Mouse (Mus musculus) heart, postnatal 25 days (tissue): ENCODE data around the gene Taok3. TPM values are rescaled to one million over a fixed set of nuclear protein-coding genes. Genes with fewer than 3 reads are reported as not detected.

Experiments
- DNase-seq: peaks from one replicate; pipeline ENCODE4 v3.0.0; 2022; ENCODE audit warnings: low spot score
- intact Hi-C: fragments of 180-260 bp; cut with DNase I; formaldehyde crosslinking; loops from one replicate; pipeline ENCODE4 v1.15.1; 2025
- total RNA-seq, 2 experiments: library from RNA; stranded (reverse); gene quantifications; 2 replicates each; pipeline ENCODE4 v1.2.3; 2021

The Taok3 gene
- total RNA-seq, 2 experiments from 2014 or later = 7.6 to 7.9 TPM

DNA sequence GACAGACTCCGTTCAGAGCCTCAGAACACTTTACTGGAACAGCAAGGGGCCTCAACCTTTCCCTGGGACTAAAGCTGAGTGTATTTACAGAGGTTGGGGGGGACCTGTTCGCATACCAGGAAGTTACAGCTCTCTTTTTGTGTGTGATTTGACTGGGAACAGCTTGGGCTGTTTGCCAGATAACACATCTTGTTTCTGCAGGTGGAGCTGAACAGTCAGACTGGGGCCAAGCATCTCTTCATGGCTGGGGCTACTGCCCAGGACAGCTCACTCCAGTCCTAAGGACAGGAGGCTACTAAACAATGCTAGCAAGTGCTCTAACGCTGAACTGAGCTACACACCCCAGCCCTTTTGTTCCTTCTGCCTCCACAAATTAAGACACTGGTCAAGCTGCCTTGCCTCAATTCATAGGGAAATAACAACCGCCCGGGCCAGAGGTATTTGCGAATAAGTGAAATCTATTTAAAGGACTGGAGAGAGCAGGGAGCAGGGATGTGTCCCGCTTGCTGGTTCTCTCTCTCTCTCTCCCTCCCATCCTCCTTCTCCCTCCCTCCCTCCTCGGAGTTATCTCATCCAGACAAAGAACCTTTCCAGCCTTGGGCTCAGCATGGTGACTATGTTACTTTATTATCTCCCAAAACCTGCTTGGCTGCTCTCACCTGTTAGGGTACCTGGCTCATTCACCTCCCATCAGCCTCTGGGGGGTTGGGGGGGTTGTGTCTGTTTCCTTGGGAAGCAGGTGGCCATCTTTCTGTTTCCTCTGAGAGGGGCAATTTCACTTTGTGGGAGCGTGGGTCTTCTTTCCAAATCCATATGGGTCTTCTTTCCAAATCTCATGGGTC lies 194.9 kb downstream of the Taok3 start:
- DNase-seq = no peak
- intact Hi-C loops = loop anchor here (5.0 kb wide), 1 partner anchor 72 kb away; the partner anchor contains the start of gene Rfc5

GRCm38 (mm10) chr5:117318741-117319629 lies 199.1 kb downstream of the Taok3 start, which contains the start of gene Vsig10:
Vsig10 (plus strand) TSS chr5:117319083.
- peak; percentile 62 for DNase-seq
- intact Hi-C loops = loop anchor here (2.0 to 5.0 kb wide), 2 partner anchors 38 to 68 kb away; partner anchors contain the start of genes Rfc5 and Wsb2

DNA sequence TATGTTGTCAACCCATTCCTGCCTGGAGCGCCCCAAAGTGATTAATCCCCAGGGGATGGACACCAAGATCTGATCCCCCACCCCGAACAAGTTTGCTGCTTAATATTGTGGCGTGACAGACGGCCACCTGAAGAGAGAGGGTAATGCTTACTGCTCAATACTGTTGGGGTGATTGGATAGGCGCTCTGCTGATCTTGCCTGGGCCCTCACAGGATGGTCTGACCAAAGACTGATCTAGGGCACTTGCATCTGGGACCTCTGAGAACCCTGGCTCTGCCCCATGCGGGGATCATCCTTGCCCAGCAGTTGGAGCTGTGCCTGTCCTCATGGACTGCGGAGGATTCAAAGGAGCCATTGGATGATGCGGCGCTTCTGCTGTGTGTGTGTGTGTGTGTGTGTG lies 203.8 kb downstream of the Taok3 start:
- DNase-seq = no peak
- intact Hi-C loops = no loop called here

Other genes starting within 250 kb of the Taok3 start
- gene Suds3, start 4.0 kb upstream of the Taok3 start, total RNA-seq = 10 to 100 TPM; 87.3 to 90.4 TPM
- gene Pebp1, start 167.5 kb downstream of the Taok3 start, total RNA-seq = 100 to 1,000 TPM; 420 to 434 TPM
- gene Vsig10, start 199.0 kb downstream of the Taok3 start, total RNA-seq = 10 to 100 TPM; 11.1 to 12.9 TPM
- gene Wsb2, start 237.2 kb downstream of the Taok3 start, total RNA-seq = 10 to 100 TPM; 98.6 to 98.9 TPM